Mouse (Mus musculus): Measurements from ENCODE around the gene Snx29.

DNA sequence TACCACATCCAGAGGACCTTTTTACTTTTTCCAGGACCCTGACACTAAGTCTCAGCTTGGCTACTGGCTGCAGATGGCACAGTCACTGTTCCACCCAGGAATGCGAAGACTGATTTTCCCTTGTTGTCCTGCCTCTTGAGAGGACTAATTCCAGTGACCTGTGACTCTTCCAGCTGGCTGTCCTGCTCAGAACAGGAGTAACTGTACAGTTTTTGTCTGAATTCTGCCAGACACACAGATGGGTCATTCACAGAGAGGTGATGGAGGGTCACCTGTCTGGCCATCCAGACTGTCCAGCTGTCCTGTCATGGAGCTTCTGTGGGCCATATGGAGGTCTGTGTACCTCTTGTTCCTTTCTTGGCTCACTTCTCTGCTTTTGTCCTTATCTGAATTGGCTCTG, 153.6 kb downstream of the Snx29 start:
- TF ChIP-seq POLR2A (IDR thresholded peaks at IDR 0.05; ENCODE audit: borderline replicate concordance, insufficient read depth, low read length) = no peak
- TF ChIP-seq CTCF (IDR thresholded peaks at IDR 0.05; ENCODE audit: borderline replicate concordance, insufficient read depth, low read depth, low read length) = no peak
